Mouse (Mus musculus) spleen, postnatal 4 days (tissue): ENCODE measurements around the gene Gm21860.
A peak's percentile ranks its signal among the peaks of the same experiment; 100 is the strongest.
"Not testable (repeated sequence)": the region's sequence is repeated elsewhere in the genome, so short reads cannot be mapped to it uniquely, and the experiment has no call there.

ENCODE experiments used
- DNase-seq, 2 experiments: peaks; one replicate each; pipeline ENCODE4 v3.0.0; 2022; ENCODE audit warnings: low spot score in 2 of 2

The Gm21860 gene

DNA sequence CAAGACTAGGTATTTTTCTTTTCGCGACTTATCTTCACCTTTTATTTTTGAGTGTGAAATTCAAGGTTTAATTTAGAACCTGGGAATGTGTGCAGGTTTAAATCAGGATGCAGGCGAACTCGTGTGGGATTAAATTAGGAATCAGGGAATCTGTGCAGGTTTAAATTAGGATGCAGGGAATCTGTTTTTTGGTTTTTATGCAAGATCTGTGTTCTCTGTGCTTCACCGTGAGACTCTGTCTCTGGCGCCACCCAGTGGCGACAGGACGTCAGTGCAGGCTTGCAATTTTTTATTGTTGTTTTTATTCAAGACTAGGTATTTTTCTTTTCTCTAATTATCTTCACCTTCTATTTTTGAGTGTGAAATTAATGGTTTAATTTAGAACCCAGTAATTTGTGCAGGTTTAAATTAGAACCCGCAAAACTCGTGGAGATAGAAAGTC is 22.5 kb downstream of the Gm21860 start:
- DNase-seq = peak in 1 of 2 experiments; percentile 46

DNA sequence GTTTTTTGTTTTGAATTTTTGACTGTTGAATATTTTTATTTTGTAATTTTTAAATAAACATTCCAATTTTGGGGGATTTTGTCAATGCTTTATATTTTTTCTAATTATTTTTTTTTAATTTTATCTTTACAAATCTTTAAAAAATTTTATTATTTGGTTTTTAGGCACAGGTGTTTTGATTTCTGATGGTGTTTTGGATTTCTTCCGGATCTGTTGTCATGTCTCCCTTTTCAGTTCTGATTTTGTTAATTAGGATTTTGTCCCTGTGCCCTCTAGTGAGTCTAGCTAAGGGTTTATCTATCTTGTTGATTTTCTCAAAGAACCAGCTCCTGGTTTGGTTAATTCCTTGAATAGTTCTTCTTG is 23.0 kb downstream of the Gm21860 start:
- DNase-seq = not testable (repeated sequence)

DNA sequence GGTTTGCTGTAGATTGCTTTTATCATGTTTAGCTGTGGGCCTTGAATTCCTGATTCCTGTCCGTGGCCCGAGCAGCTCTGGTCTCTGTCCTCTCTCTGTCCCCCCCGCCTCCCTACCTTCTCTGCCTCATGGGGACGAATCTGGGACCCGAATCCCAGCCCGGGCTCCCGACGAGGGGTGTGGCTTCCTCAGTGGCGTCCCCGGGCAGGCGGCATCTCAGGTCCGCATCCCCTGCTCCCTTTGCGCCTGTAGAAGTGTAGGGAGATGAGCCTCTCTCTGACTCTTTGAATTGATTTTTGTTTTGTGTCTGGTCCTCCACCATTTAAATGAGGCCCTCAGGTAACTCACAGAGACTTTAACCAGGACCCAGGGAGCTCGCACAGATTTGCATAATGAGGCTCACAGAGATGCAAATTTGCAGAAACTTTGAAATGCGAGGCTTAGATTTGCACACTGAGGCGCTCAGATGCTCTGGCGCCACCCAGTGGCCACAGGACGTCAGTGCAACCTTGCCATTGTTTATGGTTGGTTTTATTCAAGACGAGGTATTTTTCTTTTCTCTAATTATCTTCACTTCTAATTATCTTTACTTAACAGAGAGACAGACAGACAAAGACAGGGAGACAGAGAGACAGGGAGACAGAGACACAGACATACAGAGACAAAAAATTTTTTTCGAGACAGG is 23.6 kb downstream of the Gm21860 start:
- peak; percentile 56 to 82 for DNase-seq

DNA sequence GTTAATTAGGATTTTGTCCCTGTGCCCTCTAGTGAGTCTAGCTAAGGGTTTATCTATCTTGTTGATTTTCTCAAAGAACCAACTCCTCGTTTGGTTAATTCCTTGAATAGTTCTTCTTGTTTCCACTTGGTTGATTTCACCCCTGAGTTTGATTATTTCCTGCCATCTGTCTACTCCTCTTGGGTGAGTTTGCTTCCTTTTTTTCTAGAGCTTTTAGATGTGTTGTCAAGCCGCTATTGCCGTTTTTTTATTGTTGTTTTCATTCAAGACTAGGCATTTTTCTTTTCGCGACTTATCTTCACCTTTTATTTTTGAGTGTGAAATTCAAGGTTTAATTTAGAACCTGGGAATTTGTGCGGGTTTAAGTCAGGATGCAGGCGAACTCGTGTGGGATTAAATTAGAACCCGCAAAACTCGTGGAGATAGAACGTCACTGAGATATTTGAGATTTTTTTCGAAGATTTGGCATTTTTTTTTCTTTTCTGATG is 24.8 kb downstream of the Gm21860 start:
- not testable (repeated sequence) for DNase-seq

DNA sequence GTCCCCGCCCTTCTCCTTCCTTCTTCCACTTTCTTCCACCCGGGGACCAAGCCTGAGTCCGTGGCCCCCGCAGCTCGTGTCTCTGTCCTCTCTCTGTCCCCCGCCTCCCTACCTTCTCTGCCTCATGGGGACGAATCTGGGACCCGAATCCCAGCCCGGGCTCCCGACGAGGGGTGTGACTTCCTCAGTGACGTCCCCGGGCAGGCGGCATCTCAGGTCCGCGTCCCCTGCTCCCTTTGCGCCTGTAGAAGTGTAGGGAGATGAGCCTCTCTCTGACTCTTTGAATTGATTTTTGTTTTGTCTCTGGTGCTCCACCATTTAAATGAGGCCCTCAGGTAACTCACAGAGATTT is 25.7 kb downstream of the Gm21860 start:
- peak; percentile 50 to 69 for DNase-seq

DNA sequence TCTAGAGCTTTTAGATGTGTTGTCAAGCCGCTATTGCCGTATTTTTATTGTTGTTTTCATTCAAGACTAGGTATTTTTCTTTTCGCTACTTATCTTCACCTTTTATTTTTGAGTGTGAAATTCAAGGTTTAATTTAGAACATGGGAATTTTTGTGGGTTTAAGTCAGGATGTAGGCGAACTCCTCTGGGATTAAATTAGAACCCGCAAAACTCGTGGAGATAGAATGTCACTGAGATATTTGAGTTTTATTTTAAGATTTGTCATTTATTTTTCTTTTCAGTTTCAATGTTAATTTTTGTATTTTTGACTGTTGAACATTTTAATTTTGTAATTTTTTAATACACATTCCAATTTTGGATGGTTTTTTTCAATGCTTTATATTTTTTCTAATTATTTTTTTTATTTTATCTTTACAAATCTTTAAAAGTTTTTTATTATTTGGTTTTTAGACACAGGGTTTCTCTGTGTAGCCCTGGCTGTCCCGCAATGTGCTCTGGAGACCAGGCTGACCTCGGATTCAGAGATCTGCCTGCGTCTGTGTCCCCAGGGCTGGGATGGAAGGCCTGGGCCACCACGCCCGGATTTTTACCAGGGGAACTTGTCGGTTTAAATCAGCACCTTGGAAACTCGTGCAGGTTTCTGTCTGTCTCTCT is 26.2 kb downstream of the Gm21860 start:
- peak; percentile 40 to 64 for DNase-seq

DNA sequence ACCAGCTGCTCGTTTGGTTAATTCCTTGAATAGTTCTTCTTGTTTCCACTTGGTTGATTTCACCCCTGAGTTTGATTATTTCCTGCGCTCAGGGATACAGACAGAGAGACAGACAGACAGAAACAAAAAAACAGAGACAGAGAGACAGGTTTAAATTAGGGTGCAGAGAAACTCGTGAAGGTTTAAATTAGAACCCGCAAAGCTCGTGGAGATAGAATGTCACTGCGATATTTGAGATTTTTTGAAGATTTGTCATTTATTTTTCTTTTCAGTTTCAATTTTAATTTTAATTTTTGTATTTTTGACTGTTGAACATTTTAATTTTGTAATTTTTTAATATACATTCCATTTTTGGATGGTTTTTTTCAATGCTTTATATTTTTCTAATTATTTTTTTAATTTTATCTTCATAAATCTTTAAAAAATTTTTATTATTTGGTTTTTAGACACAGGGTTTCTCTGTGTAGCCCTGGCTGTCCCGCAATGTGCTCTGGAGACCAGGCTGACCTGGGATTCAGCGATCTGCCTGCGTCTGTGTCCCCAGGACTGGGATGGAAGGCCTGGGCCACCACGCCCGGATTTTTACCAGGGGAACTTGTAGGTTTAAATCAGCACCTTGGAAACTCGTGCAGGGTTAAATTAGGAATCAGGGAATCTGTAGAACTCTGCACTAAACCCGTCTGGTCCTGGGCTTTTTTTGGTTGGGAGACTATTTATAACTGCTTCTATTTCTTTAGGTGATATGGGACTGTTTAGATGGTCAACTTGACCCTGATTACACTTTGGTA is 27.3 kb downstream of the Gm21860 start:
- DNase-seq = peak in 1 of 2 experiments; percentile 46

DNA sequence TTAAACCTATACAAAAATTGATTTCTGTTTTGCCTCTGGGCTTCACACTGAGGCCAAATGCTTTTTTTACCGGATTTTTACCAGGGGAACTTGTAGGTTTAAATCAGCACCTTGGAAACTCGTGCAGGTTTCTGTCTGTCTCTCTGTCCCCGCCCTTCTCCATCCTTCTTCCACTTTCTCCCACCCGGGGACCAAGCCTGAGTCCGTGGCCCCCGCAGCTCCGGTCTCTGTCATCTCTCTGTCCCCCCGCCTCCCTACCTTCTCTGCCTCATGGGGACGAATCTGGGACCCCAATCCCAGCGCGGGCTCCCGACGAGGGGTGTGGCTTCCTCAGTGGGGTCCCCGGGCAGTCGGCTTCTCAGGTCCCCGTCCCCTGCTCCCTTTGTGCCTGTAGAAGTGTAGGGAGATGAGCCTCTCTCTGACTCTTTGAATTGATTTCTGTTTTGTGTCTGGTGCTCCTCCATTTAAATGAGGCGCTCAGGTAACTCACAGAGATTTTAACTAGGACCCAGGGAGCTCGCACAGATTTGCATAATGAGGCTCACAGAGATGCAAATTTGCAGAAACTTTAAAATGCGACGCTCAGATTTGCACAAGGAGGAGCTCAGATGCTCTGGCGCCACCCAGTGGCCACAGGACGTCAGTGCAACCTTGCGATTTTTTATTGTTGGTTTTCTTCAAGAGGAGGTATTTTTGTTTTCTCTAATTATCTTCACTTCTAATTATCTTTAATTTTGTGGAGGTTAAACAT is 28.7 kb downstream of the Gm21860 start:
- not testable (repeated sequence) for DNase-seq

DNA sequence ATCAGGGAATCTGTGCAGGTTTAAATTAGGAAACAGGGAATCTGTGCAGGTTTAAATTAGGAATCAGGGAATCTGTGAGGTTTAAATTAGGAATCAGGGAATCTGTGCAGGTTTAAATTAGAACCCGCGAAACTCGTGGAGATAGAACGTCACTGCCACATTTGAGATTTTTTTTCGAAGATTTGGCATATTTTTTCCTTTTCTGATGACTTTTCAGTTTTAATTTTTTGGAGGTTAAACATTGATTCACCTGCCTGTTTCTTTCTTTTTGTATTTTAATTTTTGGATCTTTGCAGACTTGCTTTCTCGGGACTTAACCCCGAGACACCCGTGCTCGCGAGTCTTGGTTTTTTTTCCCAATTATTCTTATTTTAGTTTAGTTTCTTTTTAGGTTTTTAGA is 29.5 kb downstream of the Gm21860 start:
- DNase-seq = not testable (repeated sequence)

DNA sequence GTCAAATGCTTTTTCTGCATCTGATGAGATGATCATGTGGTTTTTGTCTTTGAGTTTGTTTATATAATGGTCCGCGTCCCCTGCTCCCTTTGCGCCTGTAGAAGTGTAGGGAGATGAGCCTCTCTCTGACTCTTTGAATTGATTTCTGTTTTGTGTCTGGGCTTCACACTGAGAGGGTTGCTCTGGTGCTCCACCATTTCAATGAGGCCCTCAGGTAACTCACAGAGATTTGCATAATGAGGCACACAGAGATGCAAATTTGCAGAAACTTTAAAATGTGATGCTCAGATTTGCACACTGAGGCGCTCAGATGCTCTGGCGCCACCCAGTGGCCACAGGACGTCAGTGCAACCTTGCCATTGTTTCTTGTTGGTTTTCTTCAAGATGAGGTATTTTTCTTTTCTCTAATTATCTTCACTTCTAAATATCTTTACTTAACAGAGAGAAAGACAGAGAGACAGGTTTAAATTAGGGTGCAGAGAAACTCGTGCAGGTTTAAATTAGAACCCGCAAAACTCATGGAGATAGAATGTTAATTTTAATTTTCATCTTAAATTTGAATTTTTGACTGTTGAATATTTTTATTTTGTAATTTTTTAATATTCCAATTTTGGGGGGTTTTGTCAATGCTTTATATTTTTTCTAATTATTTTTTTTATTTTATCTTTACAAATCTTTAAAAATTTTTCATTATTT is 30.5 kb downstream of the Gm21860 start:
- DNase-seq = peak in 1 of 2 experiments; percentile 61

DNA sequence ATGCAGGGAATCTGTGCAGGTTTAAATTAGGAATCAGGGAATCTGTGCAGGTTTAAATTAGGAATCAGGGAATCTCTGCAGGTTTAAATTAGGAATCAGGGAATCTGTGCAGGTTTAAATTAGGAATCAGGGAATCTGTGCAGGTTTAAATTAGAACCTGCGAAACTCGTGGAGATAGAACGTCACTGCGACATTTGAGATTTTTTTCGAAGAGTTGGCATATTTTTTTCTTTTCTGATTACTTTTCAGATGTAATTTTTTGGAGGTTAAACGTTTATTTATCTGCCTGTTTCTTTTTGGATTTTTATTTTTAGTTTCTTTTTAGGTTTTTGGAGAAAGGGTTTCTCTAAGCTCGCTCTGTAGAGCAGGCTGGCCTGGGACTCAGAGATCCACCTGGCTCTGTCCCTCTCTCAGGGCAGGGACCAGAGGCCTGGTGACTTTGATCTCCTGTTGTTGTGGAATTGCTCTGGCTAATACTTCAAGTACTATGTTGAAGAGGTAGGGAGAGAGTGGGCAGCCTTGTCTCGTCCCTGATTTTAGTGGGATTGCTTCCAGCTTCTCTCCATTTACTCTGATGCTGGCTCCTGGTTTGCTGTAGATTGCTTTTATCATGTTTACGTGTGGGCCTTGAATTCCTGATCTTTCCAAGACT is 31.2 kb downstream of the Gm21860 start:
- peak; percentile 58 to 75 for DNase-seq

DNA sequence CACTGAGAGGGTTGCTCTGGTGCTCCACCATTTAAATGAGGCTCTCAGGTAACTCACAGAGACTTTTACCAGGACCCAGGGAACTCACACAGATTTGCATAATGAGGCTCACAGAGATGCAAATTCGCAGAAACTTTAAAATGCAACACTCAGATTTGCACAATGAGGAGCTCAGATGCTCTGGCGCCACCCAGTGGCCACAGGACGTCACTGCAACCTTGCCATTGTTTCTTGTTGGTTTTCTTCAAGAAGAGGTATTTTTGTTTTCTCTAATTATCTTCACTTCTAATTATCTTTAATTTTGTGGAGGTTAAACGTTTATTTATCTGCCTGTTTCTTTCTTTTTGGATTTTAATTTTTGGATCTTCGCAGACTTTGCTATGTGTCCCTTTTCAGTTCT is 34.1 kb downstream of the Gm21860 start:
- DNase-seq = peak in 1 of 2 experiments; percentile 49

DNA sequence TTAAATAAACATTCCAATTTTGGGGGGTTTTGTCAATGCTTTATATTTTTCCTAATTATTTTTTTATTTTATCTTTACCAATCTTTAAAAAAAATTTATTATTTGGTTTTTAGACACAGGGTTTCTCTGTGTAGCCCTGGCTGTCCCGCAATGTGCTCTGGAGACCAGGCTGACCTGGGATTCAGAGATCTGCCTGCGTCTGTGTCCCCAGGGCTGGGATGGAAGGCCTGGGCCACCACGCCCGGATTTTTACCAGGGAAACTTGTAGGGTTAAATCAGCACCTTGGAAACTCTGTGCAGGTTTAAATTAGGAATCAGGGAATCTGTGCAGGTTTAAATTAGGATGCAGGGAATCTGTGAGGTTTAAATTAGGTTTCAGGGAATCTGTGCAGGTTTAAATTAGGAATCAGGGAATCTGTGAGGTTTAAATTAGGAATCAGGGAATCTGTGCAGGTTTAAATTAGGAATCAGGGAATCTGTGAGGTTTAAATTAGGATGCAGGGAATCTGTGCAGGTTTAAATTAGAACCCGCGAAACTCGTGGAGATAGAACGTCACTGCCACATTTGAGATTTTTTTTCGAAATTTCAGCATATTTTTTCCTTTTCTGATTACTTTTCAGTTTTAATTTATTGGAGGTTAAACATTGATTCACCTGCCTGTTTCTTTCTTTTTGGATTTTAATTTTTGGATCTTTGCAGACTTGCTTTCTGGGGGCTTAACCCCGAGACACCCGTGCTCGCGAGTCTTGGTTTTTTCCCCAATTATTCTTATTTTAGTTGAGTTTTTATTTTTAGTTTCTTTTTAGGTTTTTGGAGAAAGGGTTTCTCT is 35.0 kb downstream of the Gm21860 start:
- not testable (repeated sequence) for DNase-seq

DNA sequence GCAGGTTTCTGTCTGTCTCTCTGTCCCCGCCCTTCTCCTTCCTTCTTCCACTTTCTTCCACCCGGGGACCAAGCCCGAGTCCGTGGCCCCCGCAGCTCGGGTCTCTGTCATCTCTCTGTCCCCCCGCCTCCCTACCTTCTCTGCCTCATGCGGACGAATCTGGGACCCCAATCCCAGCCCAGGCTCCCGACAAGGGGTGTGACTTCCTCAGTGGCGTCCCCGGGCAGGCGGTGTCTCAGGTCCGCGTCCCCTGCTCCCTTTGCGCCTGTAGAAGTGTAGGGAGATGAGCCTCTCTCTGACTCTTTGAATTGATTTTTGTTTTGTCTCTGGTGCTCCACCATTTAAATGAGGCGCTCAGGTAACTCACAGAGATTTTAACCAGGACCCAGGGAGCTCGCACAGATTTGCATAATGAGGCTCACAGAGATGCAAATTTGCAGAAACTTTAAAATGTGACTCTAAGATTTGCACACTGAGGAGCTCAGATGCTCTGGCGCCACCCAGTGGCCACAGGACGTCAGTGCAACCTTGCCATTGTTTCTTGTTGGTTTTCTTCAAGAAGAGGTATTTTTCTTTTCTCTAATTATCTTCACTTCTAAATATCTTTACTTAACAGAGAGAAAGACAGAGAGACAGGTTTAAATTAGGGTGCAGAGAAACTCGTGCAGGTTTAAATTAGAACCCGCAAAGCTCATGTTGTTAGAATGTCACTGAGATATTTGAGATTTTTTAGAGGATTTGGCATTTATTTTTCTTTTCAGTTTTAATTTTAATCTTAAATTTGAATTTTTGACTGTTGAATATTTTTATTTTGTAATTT is 35.8 kb downstream of the Gm21860 start:
- peak; percentile 66 to 83 for DNase-seq

DNA sequence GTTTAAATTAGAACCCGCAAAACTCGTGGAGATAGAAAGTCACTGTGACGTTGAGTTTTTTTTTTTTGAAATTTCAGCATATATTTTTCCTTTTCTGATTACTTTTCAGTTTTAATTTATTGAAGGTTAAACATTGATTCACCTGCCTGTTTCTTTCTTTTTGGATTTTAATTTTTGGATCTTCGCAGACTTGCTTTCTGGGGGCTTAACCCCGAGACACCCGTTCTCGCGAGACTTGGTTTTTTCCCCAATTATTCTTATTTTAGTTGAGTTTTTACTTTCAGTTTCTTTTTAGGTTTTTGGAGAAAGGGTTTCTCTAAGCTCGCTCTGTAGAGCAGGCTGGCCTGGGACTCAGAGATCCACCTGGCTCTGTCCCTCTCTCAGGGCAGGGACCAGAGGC is 36.6 kb downstream of the Gm21860 start:
- DNase-seq = not testable (repeated sequence)

DNA sequence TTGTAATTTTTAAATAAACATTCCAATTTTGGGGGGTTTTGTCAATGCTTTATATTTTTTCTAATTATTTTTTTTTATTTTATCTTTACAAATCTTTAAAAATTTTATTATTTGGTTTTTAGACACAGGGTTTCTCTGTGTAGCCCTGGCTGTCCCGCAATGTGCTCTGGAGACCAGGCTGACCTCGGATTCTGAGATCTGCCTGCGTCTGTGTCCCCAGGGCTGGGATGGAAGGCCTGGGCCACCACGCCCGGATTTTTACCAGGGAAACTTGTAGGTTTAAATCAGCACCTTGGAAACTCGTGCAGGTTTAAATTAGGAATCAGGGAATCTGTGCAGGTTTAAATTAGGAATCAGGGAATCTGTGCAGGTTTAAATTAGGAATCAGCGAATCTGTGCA is 37.1 kb downstream of the Gm21860 start:
- peak; percentile 22 to 65 for DNase-seq
